Mouse (Mus musculus): ENCODE measurements around the gene Mbd3l2. TPM values are rescaled to one million over a fixed set of nuclear protein-coding genes. Genes with fewer than 3 reads are reported as not detected.
"Not testable (repeated sequence)": the region's sequence is repeated elsewhere in the genome, so short reads cannot be mapped to it uniquely, and the experiment has no call there.

Gene Mbd3l2
- total and polyA plus RNA-seq, 3 experiments: not detected

DNA sequence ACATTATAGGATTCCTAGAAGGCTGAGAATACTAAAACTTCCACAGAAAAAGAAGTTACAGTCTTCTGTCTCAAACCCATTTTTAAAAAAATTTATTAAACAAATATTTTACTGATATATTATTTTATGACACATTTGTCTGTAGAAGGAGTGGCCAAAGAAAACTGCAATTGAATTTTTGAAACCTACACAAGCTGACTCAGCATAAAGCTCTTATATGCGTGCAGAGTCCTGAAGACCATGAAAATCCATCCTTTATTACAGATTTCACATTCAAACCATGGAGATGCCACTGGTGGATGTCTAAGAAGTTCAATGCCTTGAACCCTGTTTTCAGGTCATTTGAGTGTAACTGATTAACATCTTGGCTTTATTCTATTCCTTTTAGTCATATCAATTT is 30.8 kb upstream of the Mbd3l2 start:
- no peaks in the 10 kb centered on the region for H3K4me1 ChIP-seq (ENCODE audit: control insufficient read depth in 1 of 2, insufficient read depth in 2 of 2)
- H3K4me2 ChIP-seq (ENCODE audit: insufficient read depth, low read depth, poor library complexity, severe bottlenecking): no peak overlapping the region
- in situ Hi-C loops (cut with MboI; ENCODE audit: low pct_ligation_motif_present, low pct_unique_long_range_greater_than_20kb, low sequenced_read_pairs): no loop called here
- H3K36me3 ChIP-seq (replicated peaks in 1 of 2; ENCODE audit: control insufficient read depth in 1 of 2, insufficient read depth in 1 of 2, low read length in 1 of 2): no peaks in the 10 kb centered on the region
- no peak for DNase-seq (ENCODE audit: extremely low read depth)
- H3K27me3 ChIP-seq (replicated peaks): no peaks in the 10 kb centered on the region
- H3K9me3 ChIP-seq (replicated peaks; ENCODE audit: low read length): no peaks in the 10 kb centered on the region
- H3K9ac ChIP-seq (ENCODE audit: insufficient read depth, low read depth): no peak overlapping the region
- TF ChIP-seq MAFK (IDR thresholded peaks at IDR 0.05; ENCODE audit: insufficient replicate concordance, low read length): peak; percentile 82
- no peak for TF ChIP-seq CHD2 (IDR thresholded peaks at IDR 0.05; ENCODE audit: low read length)
- TF ChIP-seq USF1 (IDR thresholded peaks at IDR 0.05; ENCODE audit: low read depth, low read length): no peak
- H3K27ac ChIP-seq (ENCODE audit: insufficient read depth, low read depth): no peak overlapping the region
- dilution Hi-C loops (cut with MboI; ENCODE audit: extremely low pct_ligation_motif_present, extremely low pct_unique_long_range_greater_than_20kb, low sequenced_read_pairs): no loop called here
- H3K79me2 ChIP-seq (replicated peaks; ENCODE audit: control insufficient read depth, extremely low read depth, insufficient read depth, poor library complexity, severe bottlenecking): no peaks in the 10 kb centered on the region
- no peak overlapping the region for H3K4me3 ChIP-seq (replicated peaks in 1 of 3; ENCODE audit: low read depth in 2 of 3, low read length in 2 of 3, poor library complexity in 1 of 3)

DNA sequence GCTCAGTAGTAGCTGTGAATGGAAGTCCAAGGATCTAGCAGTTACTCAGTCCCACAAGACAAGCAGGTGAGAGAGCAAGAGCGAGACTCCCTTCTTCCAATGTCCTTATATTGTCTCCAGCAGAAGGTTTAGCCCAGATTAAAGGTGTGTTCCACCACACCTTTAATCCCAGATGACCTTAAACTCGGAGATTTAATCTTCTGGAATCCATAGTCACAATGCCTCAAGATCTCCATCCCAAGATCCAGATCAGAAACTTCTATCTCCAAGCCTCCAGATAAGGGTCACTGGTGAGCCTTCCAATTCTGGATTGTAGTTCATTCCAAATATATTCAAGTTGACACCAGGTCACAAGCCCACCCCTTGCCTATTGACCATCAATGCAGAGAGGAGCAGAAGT is 27.6 kb upstream of the Mbd3l2 start, which contains the start of gene Naalad2:
TSS of gene Naalad2 (minus strand) at position 101 of the 400 bp plus-strand sequence.
- H3K9me3 ChIP-seq (replicated peaks; ENCODE audit: low read length); H3K27ac ChIP-seq (ENCODE audit: insufficient read depth, low read depth); H3K36me3 ChIP-seq (replicated peaks in 1 of 2; ENCODE audit: control insufficient read depth in 1 of 2, insufficient read depth in 1 of 2, low read length in 1 of 2); H3K9ac ChIP-seq (ENCODE audit: insufficient read depth, low read depth); dilution Hi-C loops (cut with MboI; ENCODE audit: extremely low pct_ligation_motif_present, extremely low pct_unique_long_range_greater_than_20kb, low sequenced_read_pairs); H3K4me2 ChIP-seq (ENCODE audit: insufficient read depth, low read depth, poor library complexity, severe bottlenecking); H3K79me2 ChIP-seq (replicated peaks; ENCODE audit: control insufficient read depth, extremely low read depth, insufficient read depth, poor library complexity, severe bottlenecking); DNase-seq (ENCODE audit: extremely low read depth); in situ Hi-C loops (cut with MboI; ENCODE audit: low pct_ligation_motif_present, low pct_unique_long_range_greater_than_20kb, low sequenced_read_pairs); H3K4me3 ChIP-seq (replicated peaks in 1 of 3; ENCODE audit: low read depth in 2 of 3, low read length in 2 of 3, poor library complexity in 1 of 3); H3K4me1 ChIP-seq (ENCODE audit: control insufficient read depth in 1 of 2, insufficient read depth in 2 of 2); H3K27me3 ChIP-seq (replicated peaks): not testable (repeated sequence)

DNA sequence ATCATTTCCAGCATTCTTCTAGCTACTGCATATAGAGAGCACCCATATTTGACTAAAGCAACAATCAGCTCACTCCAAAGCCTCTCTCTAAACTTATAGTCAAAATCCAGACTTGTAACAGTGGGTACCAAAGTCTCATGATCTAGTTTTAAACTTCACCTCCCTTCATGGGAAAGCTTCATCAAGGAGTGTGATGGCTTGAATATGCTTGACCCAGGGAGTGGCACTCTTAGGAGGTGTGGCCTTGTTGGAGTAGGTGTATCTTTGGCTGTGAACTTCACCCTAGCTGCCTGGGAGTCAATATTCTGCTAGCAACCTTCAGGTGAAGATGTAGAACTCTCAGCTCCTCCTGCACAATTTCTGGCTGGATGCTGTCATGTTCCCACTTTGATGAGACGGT is 26.3 kb upstream of the Mbd3l2 start, which contains the start of gene Ubtfl1:
TSS of gene Ubtfl1 (plus strand) at position 301 of the 400 bp plus-strand sequence.
- Histone ChIP-seq H3K9me3 (replicated peaks; ENCODE audit: low read length) (no peaks in the 10 kb centered on the region), H3K36me3 (replicated peaks in 1 of 2; ENCODE audit: control insufficient read depth in 1 of 2, insufficient read depth in 1 of 2, low read length in 1 of 2) (no peaks in the 10 kb centered on the region), H3K79me2 (replicated peaks; ENCODE audit: control insufficient read depth, extremely low read depth, insufficient read depth, poor library complexity, severe bottlenecking) (no peaks in the 10 kb centered on the region), H3K4me2 (ENCODE audit: insufficient read depth, low read depth, poor library complexity, severe bottlenecking) (no peak within 1 kb of the TSS), H3K27me3 (replicated peaks) (no peaks in the 10 kb centered on the region), H3K27ac (ENCODE audit: insufficient read depth, low read depth) (no peak within 1 kb of the TSS), H3K4me1 (ENCODE audit: control insufficient read depth in 1 of 2, insufficient read depth in 2 of 2) (no peaks in the 10 kb centered on the region), H3K9ac (ENCODE audit: insufficient read depth, low read depth) (no peak within 1 kb of the TSS), H3K4me3 (replicated peaks in 1 of 3; ENCODE audit: low read depth in 2 of 3, low read length in 2 of 3, poor library complexity in 1 of 3) (no peak within 1 kb of the TSS)
- dilution Hi-C loops (cut with MboI; ENCODE audit: extremely low pct_ligation_motif_present, extremely low pct_unique_long_range_greater_than_20kb, low sequenced_read_pairs) (no loop called here), in situ Hi-C loops (cut with MboI; ENCODE audit: low pct_ligation_motif_present, low pct_unique_long_range_greater_than_20kb, low sequenced_read_pairs) (no loop called here)
- TF ChIP-seq POLR2AphosphoS2 (IDR thresholded peaks at IDR 0.05; ENCODE audit: low read depth, low read length): no peak
- no peak for TF ChIP-seq ETS1 (conservative IDR thresholded peaks at IDR 0.05; ENCODE audit: low read depth, low read length)
- TF ChIP-seq RCOR1 (conservative IDR thresholded peaks at IDR 0.05; ENCODE audit: low read depth, low read length): no peak
- no peak for TF ChIP-seq TCF12 (IDR thresholded peaks at IDR 0.05; ENCODE audit: low read depth, low read length)
- no peak for TF ChIP-seq CHD1 (IDR thresholded peaks at IDR 0.05; ENCODE audit: low read depth, low read length)
- no peak for TF ChIP-seq TBP (conservative IDR thresholded peaks at IDR 0.05; ENCODE audit: low read depth, low read length)
- no peak for TF ChIP-seq JUND (conservative IDR thresholded peaks at IDR 0.05; ENCODE audit: low read depth, low read length)
- TF ChIP-seq E2F4 (IDR thresholded peaks at IDR 0.05; ENCODE audit: insufficient replicate concordance, low read depth, low read length): no peak
- TF ChIP-seq MAX (IDR thresholded peaks at IDR 0.05; ENCODE audit: low read length): no peak
- TF ChIP-seq NRF1 (IDR thresholded peaks at IDR 0.05; ENCODE audit: low read depth, low read length): no peak
- no peak for TF ChIP-seq UBTF (IDR thresholded peaks at IDR 0.05; ENCODE audit: low read depth, low read length)
- TF ChIP-seq USF2 (conservative IDR thresholded peaks at IDR 0.05; ENCODE audit: low read depth, low read length): no peak
- TF ChIP-seq JUN (IDR thresholded peaks at IDR 0.05; ENCODE audit: insufficient read depth, low read depth, low read length): no peak
- TF ChIP-seq EP300 (IDR thresholded peaks at IDR 0.05; ENCODE audit: low read length): no peak
- no peak for DNase-seq (ENCODE audit: extremely low read depth)

DNA sequence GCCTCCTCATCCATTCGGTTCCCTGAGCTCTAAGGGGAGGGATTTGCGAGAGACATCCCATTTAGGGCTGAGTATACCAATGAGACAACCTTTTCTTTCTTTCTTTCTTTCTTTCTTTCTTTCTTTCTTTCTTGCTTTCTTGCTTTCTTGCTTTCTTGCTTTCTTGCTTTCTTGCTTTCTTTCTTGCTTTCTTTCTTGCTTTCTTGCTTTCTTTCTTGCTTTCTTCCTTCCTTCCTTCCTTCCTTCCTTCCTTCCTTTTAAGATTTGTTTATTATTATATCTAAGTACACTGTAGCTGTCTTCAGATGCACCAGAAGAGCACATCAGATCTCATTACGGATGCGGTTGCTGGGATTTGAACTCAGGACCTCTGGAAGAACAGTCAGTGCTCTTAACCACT is 18.1 kb upstream of the Mbd3l2 start:
- H3K9ac ChIP-seq (ENCODE audit: insufficient read depth, low read depth); H3K4me1 ChIP-seq (ENCODE audit: control insufficient read depth in 1 of 2, insufficient read depth in 2 of 2); H3K27me3 ChIP-seq (replicated peaks); H3K4me3 ChIP-seq (replicated peaks in 1 of 3; ENCODE audit: low read depth in 2 of 3, low read length in 2 of 3, poor library complexity in 1 of 3); in situ Hi-C loops (cut with MboI; ENCODE audit: low pct_ligation_motif_present, low pct_unique_long_range_greater_than_20kb, low sequenced_read_pairs); H3K4me2 ChIP-seq (ENCODE audit: insufficient read depth, low read depth, poor library complexity, severe bottlenecking); H3K79me2 ChIP-seq (replicated peaks; ENCODE audit: control insufficient read depth, extremely low read depth, insufficient read depth, poor library complexity, severe bottlenecking); H3K9me3 ChIP-seq (replicated peaks; ENCODE audit: low read length); DNase-seq (ENCODE audit: extremely low read depth); H3K36me3 ChIP-seq (replicated peaks in 1 of 2; ENCODE audit: control insufficient read depth in 1 of 2, insufficient read depth in 1 of 2, low read length in 1 of 2); H3K27ac ChIP-seq (ENCODE audit: insufficient read depth, low read depth); dilution Hi-C loops (cut with MboI; ENCODE audit: extremely low pct_ligation_motif_present, extremely low pct_unique_long_range_greater_than_20kb, low sequenced_read_pairs): not testable (repeated sequence)

Data from CH12.LX (cell line).